Mouse (Mus musculus): ENCODE measurements around the gene Prdm10. TPM values are rescaled to one million over a fixed set of nuclear protein-coding genes. Genes with fewer than 3 reads are reported as not detected.

The Prdm10 gene
- total and polyA plus RNA-seq, 2 experiments from 2014 or later = 4.8 to 12.8 TPM

DNA sequence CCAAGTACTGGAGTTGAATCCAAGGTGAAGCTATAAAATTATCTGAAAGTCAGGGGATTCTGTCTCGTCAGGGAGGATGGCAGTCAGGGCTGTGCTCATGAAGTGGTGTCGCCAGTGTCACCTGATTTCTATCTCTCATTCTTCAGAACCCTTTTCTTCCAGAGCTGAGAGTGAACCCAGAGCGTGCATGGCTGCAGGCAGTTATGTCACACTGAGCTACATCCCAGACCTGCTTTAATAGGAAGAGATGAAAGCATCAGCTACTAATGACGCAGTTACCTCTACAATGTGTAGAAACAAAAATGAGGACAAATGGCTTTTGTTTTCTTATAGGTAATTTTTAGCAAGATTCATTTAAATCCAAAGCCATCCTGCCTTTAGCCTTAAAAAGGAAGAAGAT lies 68.1 kb downstream of the Prdm10 start:
- Histone ChIP-seq H3K9ac (replicated peaks; ENCODE audit: low read length) (no peak overlapping the region), H3K36me3 (ENCODE audit: insufficient read depth, low read length) (peaks cover 19% of the 10 kb centered on the region; the same call in 1 of the 2 replicates), H3K27me3 (ENCODE audit: insufficient read depth, low read length) (no peaks in the 10 kb centered on the region), H3K27ac (no peak overlapping the region), H3K4me1 (ENCODE audit: insufficient read depth, low read length) (no peaks in the 10 kb centered on the region), H3K4me3 (ENCODE audit: low read length) (no peak overlapping the region), H3K4me2 (ENCODE audit: low read depth, low read length) (no peak overlapping the region), H3K9me3 (ENCODE audit: low read length) (no peaks in the 10 kb centered on the region)
- ATAC-seq (no peak), DNase-seq (ENCODE audit: low spot score) (no peak)
- no peak for TF ChIP-seq CTCF (IDR thresholded peaks at IDR 0.05; ENCODE audit: low read depth)
- WGBS = 70% methylated on average over 4 of the region's 4 CpGs

DNA sequence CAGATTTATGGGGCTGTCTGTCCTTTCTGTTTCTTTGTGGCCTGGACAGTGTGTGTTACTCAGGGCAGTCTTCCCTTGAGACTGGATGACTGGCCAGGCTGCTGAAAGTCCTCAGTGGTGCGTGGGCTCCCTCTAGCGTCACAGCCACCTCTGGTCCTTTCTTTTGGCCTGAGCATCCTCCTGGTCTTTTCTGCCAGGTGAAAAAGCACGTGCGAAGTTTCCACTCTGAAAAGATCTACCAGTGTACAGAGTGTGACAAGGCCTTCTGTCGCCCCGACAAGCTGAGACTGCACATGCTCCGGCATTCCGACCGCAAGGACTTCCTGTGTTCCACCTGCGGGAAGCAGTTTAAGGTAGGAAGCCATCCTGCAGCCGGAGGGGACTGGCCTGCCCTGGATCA lies 68.6 kb downstream of the Prdm10 start:
- 68% methylated on average over 11 of the region's 11 CpGs for WGBS
- Histone ChIP-seq H3K4me2 (ENCODE audit: low read depth, low read length) (no peak overlapping the region), H3K9me3 (ENCODE audit: low read length) (no peaks in the 10 kb centered on the region), H3K4me1 (ENCODE audit: insufficient read depth, low read length) (no peaks in the 10 kb centered on the region), H3K9ac (replicated peaks; ENCODE audit: low read length) (no peak overlapping the region), H3K27me3 (ENCODE audit: insufficient read depth, low read length) (no peaks in the 10 kb centered on the region), H3K4me3 (ENCODE audit: low read length) (no peak overlapping the region), H3K27ac (no peak overlapping the region), H3K36me3 (ENCODE audit: insufficient read depth, low read length) (peaks cover 23% of the 10 kb centered on the region; the same call in 1 of the 2 replicates)
- DNase-seq (ENCODE audit: low spot score) = peak; percentile 91
- ATAC-seq = peak; percentile 55
- peak; percentile 97 for TF ChIP-seq CTCF (IDR thresholded peaks at IDR 0.05; ENCODE audit: low read depth)

DNA sequence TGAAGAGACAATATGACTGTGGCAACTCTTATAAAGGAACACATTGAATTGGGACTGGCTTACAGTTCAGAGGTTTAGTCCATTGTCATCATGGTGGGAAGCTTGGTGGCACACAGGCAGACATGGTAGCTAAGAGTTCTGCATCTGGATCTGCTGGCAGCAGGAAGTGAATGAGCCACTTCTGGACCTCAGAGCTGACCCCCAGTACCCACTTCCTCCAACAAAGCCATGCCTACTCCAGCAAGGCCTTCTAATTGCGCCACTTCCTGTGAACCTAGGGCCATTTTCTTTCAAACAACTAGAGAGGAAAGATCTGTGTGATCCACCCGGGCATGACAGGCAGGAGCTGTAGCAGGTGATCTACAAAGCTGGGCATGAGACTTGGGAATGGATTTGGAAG lies 72.4 kb downstream of the Prdm10 start:
- no peak for TF ChIP-seq CTCF (IDR thresholded peaks at IDR 0.05; ENCODE audit: low read depth)
- DNase-seq (ENCODE audit: low spot score) (no peak), ATAC-seq (no peak)
- Histone ChIP-seq H3K4me2 (ENCODE audit: low read depth, low read length) (no peak overlapping the region), H3K4me1 (ENCODE audit: insufficient read depth, low read length) (no peaks in the 10 kb centered on the region), H3K9me3 (ENCODE audit: low read length) (no peaks in the 10 kb centered on the region), H3K27ac (no peak overlapping the region), H3K27me3 (ENCODE audit: insufficient read depth, low read length) (no peaks in the 10 kb centered on the region), H3K36me3 (ENCODE audit: insufficient read depth, low read length) (peaks cover 38% of the 10 kb centered on the region; the same call in 1 of the 2 replicates), H3K4me3 (ENCODE audit: low read length) (no peak overlapping the region), H3K9ac (replicated peaks; ENCODE audit: low read length) (no peak overlapping the region)
- WGBS = 89% methylated on average over 2 of the region's 2 CpGs

DNA sequence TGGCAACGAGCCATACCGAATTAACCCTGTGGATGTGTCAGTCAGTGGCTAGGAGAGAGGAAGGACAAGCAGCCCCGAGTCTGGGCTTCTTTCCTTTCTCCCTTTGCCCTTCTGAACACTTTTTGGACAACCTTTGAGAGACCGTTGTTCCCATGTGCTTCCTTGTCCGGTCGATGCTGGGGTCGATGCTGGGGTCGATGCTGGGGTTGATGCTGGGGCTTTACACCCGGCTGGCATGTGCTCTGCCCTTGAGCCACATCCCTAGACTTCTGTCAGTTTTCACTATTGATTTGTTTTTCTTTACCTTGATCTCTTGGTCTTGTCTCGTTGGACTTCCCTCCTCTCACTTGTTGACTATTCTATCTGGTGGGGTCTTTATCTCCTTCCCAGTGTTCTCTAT lies 73.2 kb downstream of the Prdm10 start:
- DNase-seq (ENCODE audit: low spot score) = no peak
- Histone ChIP-seq H3K36me3 (ENCODE audit: insufficient read depth, low read length) (peaks cover 41% of the 10 kb centered on the region; the same call in 1 of the 2 replicates), H3K4me1 (ENCODE audit: insufficient read depth, low read length) (no peaks in the 10 kb centered on the region), H3K4me3 (ENCODE audit: low read length) (no peak overlapping the region), H3K27ac (no peak overlapping the region), H3K4me2 (ENCODE audit: low read depth, low read length) (no peak overlapping the region), H3K27me3 (ENCODE audit: insufficient read depth, low read length) (no peaks in the 10 kb centered on the region), H3K9ac (replicated peaks; ENCODE audit: low read length) (no peak overlapping the region), H3K9me3 (ENCODE audit: low read length) (no peaks in the 10 kb centered on the region)
- TF ChIP-seq CTCF (IDR thresholded peaks at IDR 0.05; ENCODE audit: low read depth) = no peak
- WGBS = 86% methylated on average over 10 of the region's 10 CpGs
- ATAC-seq = no peak

DNA sequence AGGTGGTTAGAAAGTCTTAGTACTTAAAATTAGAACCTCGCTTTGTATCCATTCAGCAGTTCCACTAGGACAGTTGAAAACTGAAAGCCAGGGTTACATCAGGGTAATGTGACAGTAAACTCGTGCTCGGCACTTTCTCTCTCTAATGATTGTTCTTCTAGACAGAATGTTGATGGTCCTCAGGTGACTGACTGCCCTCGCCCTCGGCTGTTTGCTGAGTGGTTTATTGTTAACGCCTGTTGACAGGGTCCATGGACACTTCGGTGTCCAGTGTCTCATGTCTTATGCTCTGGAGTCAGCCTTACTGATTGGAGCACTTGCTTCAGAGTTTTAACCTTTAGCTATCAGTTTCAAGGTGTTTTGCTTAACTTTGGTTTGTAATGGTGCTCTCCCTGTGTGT lies 73.7 kb downstream of the Prdm10 start:
- ATAC-seq = no peak
- H3K27ac ChIP-seq = no peak overlapping the region
- H3K4me2 ChIP-seq (ENCODE audit: low read depth, low read length) = no peak overlapping the region
- no peaks in the 10 kb centered on the region for H3K4me1 ChIP-seq (ENCODE audit: insufficient read depth, low read length)
- no peaks in the 10 kb centered on the region for H3K27me3 ChIP-seq (ENCODE audit: insufficient read depth, low read length)
- TF ChIP-seq CTCF (IDR thresholded peaks at IDR 0.05; ENCODE audit: low read depth) = no peak
- no peak for DNase-seq (ENCODE audit: low spot score)
- peaks cover 40% of the 10 kb centered on the region; the same call in 1 of the 2 replicates for H3K36me3 ChIP-seq (ENCODE audit: insufficient read depth, low read length)
- no peaks in the 10 kb centered on the region for H3K9me3 ChIP-seq (ENCODE audit: low read length)
- no peak overlapping the region for H3K4me3 ChIP-seq (ENCODE audit: low read length)
- no peak overlapping the region for H3K9ac ChIP-seq (replicated peaks; ENCODE audit: low read length)
- 89% methylated on average over 7 of the region's 7 CpGs for WGBS

DNA sequence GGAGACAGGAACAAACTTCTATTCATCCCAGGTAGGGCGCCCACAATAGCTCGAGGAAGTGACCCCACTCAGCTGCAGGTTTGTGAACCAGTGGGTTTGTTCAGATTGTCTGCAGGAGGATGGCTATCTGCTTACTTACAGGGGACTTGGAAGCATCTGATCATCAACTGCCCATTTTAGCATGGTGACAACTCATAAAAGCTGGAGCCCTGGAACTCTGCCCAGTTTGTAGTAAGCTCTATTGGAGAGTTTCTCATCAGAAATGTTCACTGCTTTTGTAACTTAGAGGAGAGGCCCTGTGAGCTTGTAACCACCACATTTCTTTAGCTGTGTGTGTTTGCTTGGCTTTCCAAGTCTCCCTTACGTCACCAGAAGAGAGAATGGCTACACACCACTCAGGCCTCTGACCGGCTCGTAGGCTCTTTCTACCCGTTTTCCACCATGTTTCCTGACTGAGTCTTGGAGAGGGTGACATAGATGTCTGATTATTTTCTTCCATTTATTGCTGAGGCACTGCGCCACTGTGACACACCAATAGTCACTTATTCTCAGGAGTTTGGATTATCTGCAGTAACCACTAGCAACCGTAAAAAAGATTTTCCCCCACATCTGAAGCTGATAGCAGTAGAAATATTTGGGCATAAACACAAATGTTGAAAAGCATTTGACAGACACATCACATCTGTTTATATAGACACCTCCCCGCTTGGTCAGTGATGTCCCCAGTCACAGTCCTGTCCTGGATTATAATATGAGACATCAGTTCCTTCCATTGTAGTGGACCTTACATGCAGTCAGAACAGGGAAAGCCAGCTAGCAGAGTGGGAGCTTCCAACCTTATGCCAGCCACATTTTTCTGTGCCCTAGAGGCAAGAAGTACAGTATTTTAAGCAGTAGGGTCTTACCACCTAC lies 83.6 kb downstream of the Prdm10 start:
- H3K9ac ChIP-seq (replicated peaks; ENCODE audit: low read length) = no peak overlapping the region
- no peak for ATAC-seq
- 88% methylated on average over 9 of the region's 9 CpGs for WGBS

DNA sequence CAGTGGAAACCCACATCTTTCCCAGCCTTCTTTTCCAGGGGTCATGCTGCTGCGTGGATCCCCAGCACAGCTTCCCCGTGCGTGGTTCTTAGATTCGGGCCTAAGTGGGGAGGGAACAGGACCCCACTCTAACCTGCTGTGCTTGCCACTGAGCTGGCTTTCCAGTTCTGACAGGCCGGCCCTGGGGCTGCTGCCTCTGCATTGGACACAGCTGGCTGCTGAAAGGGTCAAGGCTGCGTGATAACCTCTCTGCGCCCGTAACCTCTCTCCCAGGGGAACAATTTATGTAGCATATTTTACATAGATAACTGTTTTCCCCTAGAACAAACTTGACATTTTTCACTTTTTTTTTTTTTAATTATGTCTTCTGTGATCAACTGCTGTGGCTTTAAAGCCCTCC lies 84.7 kb downstream of the Prdm10 start:
- ATAC-seq (no peak), DNase-seq (ENCODE audit: low spot score) (no peak)
- Histone ChIP-seq H3K36me3 (ENCODE audit: insufficient read depth, low read length) (peaks cover 25% of the 10 kb centered on the region; the same call in 1 of the 2 replicates), H3K9me3 (ENCODE audit: low read length) (no peaks in the 10 kb centered on the region), H3K4me3 (ENCODE audit: low read length) (no peak overlapping the region), H3K9ac (replicated peaks; ENCODE audit: low read length) (no peak overlapping the region), H3K27me3 (ENCODE audit: insufficient read depth, low read length) (no peaks in the 10 kb centered on the region), H3K4me2 (ENCODE audit: low read depth, low read length) (no peak overlapping the region), H3K4me1 (ENCODE audit: insufficient read depth, low read length) (no peaks in the 10 kb centered on the region), H3K27ac (no peak overlapping the region)
- no peak for TF ChIP-seq CTCF (IDR thresholded peaks at IDR 0.05; ENCODE audit: low read depth)
- 82% methylated on average over 8 of the region's 8 CpGs for WGBS

More for the DNA sequence above, 83.6 kb downstream of the Prdm10 start:
- Histone ChIP-seq H3K27me3 (ENCODE audit: insufficient read depth, low read length) (no peaks in the 10 kb centered on the region), H3K9me3 (ENCODE audit: low read length) (no peaks in the 10 kb centered on the region), H3K4me3 (ENCODE audit: low read length) (no peak overlapping the region), H3K4me2 (ENCODE audit: low read depth, low read length) (no peak overlapping the region), H3K4me1 (ENCODE audit: insufficient read depth, low read length) (no peaks in the 10 kb centered on the region), H3K36me3 (ENCODE audit: insufficient read depth, low read length) (peaks cover 31% of the 10 kb centered on the region), H3K27ac (no peak overlapping the region)
- TF ChIP-seq CTCF (IDR thresholded peaks at IDR 0.05; ENCODE audit: low read depth) = no peak
- DNase-seq (ENCODE audit: low spot score) = no peak
